Mouse (Mus musculus): ENCODE results near the gene Aqp6. TPM values are rescaled to one million over a fixed set of nuclear protein-coding genes. Genes with fewer than 3 reads are reported as not detected.
A peak's percentile ranks its signal among the peaks of the same experiment; 100 is the strongest.

Aqp6 gene
- polyA plus RNA-seq, 1 experiment from 2014 or later, result not detected

- no peak for ATAC-seq (replicated peaks; ENCODE audit: insufficient number of reproducible peaks, low FRiP score, low TSS enrichment, low read depth)
- no peaks in the 10 kb centered on the region for H3K36me3 ChIP-seq (replicated peaks; ENCODE audit: control insufficient read depth, insufficient read depth, low read depth, low read length)
- 67% methylated on average over 17 of the region's 17 CpGs for WGBS
- no peaks in the 10 kb centered on the region for H3K9me3 ChIP-seq (replicated peaks; ENCODE audit: control insufficient read depth, low read length)
- H3K4me3 ChIP-seq (ENCODE audit: low read depth, low read length), result no peak overlapping the region
- no peak overlapping the region for H3K4me2 ChIP-seq (ENCODE audit: low read depth, low read length)
- H3K4me1 ChIP-seq (ENCODE audit: control insufficient read depth, insufficient read depth, low read length), result peaks cover 2% of the 10 kb centered on the region; the same call in 1 of the 2 replicates
- no peak overlapping the region for H3K27ac ChIP-seq (replicated peaks; ENCODE audit: low read depth, low read length)
- H3K9ac ChIP-seq (replicated peaks; ENCODE audit: low read length), result no peak overlapping the region
- peaks cover 14% of the 10 kb centered on the region for H3K27me3 ChIP-seq (ENCODE audit: control insufficient read depth, insufficient read depth, low read length)
- DNase-seq (ENCODE audit: low spot score), result no peak
Measured at GRCm38 (mm10) chr15:99602206-99602820, 1.1 kb downstream of the Aqp6 start.

DNA sequence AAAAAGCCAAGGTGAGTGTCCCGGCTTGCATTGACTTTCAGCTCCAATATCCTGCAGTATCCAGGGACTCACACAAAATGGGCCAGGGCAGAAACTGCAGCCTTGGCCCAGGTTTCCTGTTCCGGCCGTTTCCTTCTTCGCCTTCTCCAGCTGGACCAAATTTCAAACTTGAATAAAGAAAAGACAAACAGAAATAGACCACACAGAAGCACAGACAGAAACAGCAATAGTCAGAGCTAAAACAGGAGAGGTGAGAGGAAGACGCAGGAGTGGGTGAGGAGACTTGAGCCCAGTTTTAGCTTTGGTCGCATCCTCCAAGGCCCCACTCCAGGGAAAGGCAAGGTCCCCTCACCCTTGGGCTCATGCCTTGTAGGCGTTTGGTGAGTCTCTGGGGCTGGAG lies 2.0 kb downstream of the Aqp6 start:
- WGBS, result 76% methylated on average over 7 of the region's 7 CpGs
- no peak overlapping the region for H3K4me3 ChIP-seq (ENCODE audit: low read depth, low read length)
- no peaks in the 10 kb centered on the region for H3K36me3 ChIP-seq (replicated peaks; ENCODE audit: control insufficient read depth, insufficient read depth, low read depth, low read length)
- H3K4me2 ChIP-seq (ENCODE audit: low read depth, low read length), result no peak overlapping the region
- peaks cover 9% of the 10 kb centered on the region; the same call in 1 of the 2 replicates for H3K4me1 ChIP-seq (ENCODE audit: control insufficient read depth, insufficient read depth, low read length)
- no peak overlapping the region for H3K9ac ChIP-seq (replicated peaks; ENCODE audit: low read length)
- H3K27ac ChIP-seq (replicated peaks; ENCODE audit: low read depth, low read length), result no peak overlapping the region
- H3K27me3 ChIP-seq (ENCODE audit: control insufficient read depth, insufficient read depth, low read length), result peaks cover 12% of the 10 kb centered on the region
- no peak for ATAC-seq (replicated peaks; ENCODE audit: insufficient number of reproducible peaks, low FRiP score, low TSS enrichment, low read depth)
- H3K9me3 ChIP-seq (replicated peaks; ENCODE audit: control insufficient read depth, low read length), result no peaks in the 10 kb centered on the region
- DNase-seq (ENCODE audit: low spot score), result no peak

DNA sequence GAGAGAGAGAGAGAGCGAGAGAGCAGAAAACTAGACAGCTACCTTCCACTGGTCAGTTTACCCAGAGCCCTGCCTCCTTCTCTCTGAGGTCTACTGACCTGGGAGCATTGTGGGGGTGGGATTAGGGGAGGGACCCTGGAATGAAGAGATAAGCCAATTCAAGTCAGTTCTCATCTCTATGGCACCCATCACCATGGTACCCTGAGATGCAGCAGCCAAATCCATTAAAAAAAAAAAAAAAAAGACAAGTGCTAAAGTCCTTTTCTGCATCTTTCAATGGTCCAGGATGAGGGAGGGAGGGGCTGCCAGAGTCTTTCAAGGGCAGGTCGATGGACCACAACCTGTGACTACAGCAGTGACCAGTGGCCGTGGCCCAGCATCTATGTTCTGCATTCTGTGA lies 4.4 kb downstream of the Aqp6 start:
- Histone ChIP-seq H3K4me1 (ENCODE audit: control insufficient read depth, insufficient read depth, low read length) (peaks cover 9% of the 10 kb centered on the region; the same call in 1 of the 2 replicates), H3K27ac (replicated peaks; ENCODE audit: low read depth, low read length) (no peak overlapping the region), H3K27me3 (ENCODE audit: control insufficient read depth, insufficient read depth, low read length) (peaks cover 8% of the 10 kb centered on the region; the same call in 1 of the 2 replicates), H3K9me3 (replicated peaks; ENCODE audit: control insufficient read depth, low read length) (no peaks in the 10 kb centered on the region), H3K4me3 (ENCODE audit: low read depth, low read length) (no peak overlapping the region), H3K4me2 (ENCODE audit: low read depth, low read length) (no peak overlapping the region), H3K9ac (replicated peaks; ENCODE audit: low read length) (no peak overlapping the region), H3K36me3 (replicated peaks; ENCODE audit: control insufficient read depth, insufficient read depth, low read depth, low read length) (no peaks in the 10 kb centered on the region)
- WGBS, result 73% methylated on average over 3 of the region's 3 CpGs
- no peak for ATAC-seq (replicated peaks; ENCODE audit: insufficient number of reproducible peaks, low FRiP score, low TSS enrichment, low read depth)
- no peak for DNase-seq (ENCODE audit: low spot score)

DNA sequence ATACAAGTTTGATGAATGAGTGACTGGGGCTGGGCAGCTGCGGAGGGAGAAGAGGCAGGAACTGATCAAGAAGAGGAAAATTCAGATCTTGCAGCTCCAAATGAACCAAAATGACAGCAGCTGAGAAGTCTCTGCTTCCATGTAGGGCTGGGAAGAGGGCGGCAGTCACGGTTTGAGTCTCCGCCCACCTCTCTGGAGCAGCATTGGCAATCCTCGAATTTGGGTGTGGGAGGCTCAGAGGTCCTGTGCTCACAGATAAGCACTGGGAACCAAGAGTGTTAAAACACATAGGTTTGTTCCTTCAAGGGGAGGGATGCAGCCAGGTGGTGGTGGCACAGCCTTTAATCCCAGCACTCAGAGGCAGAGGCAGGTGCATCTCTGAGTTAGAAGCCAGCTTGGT lies 5.3 kb downstream of the Aqp6 start:
- peaks cover 4% of the 10 kb centered on the region; the same call in 1 of the 2 replicates for H3K27me3 ChIP-seq (ENCODE audit: control insufficient read depth, insufficient read depth, low read length)
- no peak for ATAC-seq (replicated peaks; ENCODE audit: insufficient number of reproducible peaks, low FRiP score, low TSS enrichment, low read depth)
- no peaks in the 10 kb centered on the region for H3K36me3 ChIP-seq (replicated peaks; ENCODE audit: control insufficient read depth, insufficient read depth, low read depth, low read length)
- no peak overlapping the region for H3K4me2 ChIP-seq (ENCODE audit: low read depth, low read length)
- H3K4me3 ChIP-seq (ENCODE audit: low read depth, low read length), result no peak overlapping the region
- H3K4me1 ChIP-seq (ENCODE audit: control insufficient read depth, insufficient read depth, low read length), result peaks cover 9% of the 10 kb centered on the region
- no peaks in the 10 kb centered on the region for H3K9me3 ChIP-seq (replicated peaks; ENCODE audit: control insufficient read depth, low read length)
- H3K27ac ChIP-seq (replicated peaks; ENCODE audit: low read depth, low read length), result no peak overlapping the region
- DNase-seq (ENCODE audit: low spot score), result no peak
- 39% methylated on average over 5 of the region's 5 CpGs for WGBS
- no peak overlapping the region for H3K9ac ChIP-seq (replicated peaks; ENCODE audit: low read length)

- H3K9me3 ChIP-seq (replicated peaks; ENCODE audit: control insufficient read depth, low read length), result no peaks in the 10 kb centered on the region
- DNase-seq (ENCODE audit: low spot score), result peak; percentile 79
- H3K36me3 ChIP-seq (replicated peaks; ENCODE audit: control insufficient read depth, insufficient read depth, low read depth, low read length), result no peaks in the 10 kb centered on the region
- ATAC-seq (replicated peaks; ENCODE audit: insufficient number of reproducible peaks, low FRiP score, low TSS enrichment, low read depth), result peak; percentile 75
- peaks cover 3% of the 10 kb centered on the region; the same call in 1 of the 2 replicates for H3K27me3 ChIP-seq (ENCODE audit: control insufficient read depth, insufficient read depth, low read length)
- no peak overlapping the region for H3K27ac ChIP-seq (replicated peaks; ENCODE audit: low read depth, low read length)
- peaks cover 9% of the 10 kb centered on the region for H3K4me1 ChIP-seq (ENCODE audit: control insufficient read depth, insufficient read depth, low read length)
- no peak overlapping the region for H3K4me3 ChIP-seq (ENCODE audit: low read depth, low read length)
- 6% methylated on average over 10 of the region's 10 CpGs for WGBS
- no peak overlapping the region for H3K4me2 ChIP-seq (ENCODE audit: low read depth, low read length)
- no peak overlapping the region for H3K9ac ChIP-seq (replicated peaks; ENCODE audit: low read length)
Measured at GRCm38 (mm10) chr15:99607388-99608113, 6.4 kb downstream of the Aqp6 start.

GRCm38 (mm10) chr15:99608382-99609125 lies 7.4 kb downstream of the Aqp6 start:
- Histone ChIP-seq H3K4me2 (ENCODE audit: low read depth, low read length) (no peak overlapping the region), H3K4me3 (ENCODE audit: low read depth, low read length) (no peak overlapping the region), H3K27ac (replicated peaks; ENCODE audit: low read depth, low read length) (no peak overlapping the region), H3K9me3 (replicated peaks; ENCODE audit: control insufficient read depth, low read length) (no peaks in the 10 kb centered on the region), H3K9ac (replicated peaks; ENCODE audit: low read length) (no peak overlapping the region), H3K36me3 (replicated peaks; ENCODE audit: control insufficient read depth, insufficient read depth, low read depth, low read length) (no peaks in the 10 kb centered on the region), H3K4me1 (ENCODE audit: control insufficient read depth, insufficient read depth, low read length) (peaks cover 9% of the 10 kb centered on the region), H3K27me3 (ENCODE audit: control insufficient read depth, insufficient read depth, low read length) (peaks cover 3% of the 10 kb centered on the region; the same call in 1 of the 2 replicates)
- 77% methylated on average over 13 of the region's 13 CpGs for whole genome bisulfite sequencing
- DNase-seq (ENCODE audit: low spot score) (no peak), ATAC-seq (replicated peaks; ENCODE audit: insufficient number of reproducible peaks, low FRiP score, low TSS enrichment, low read depth) (no peak)

DNA sequence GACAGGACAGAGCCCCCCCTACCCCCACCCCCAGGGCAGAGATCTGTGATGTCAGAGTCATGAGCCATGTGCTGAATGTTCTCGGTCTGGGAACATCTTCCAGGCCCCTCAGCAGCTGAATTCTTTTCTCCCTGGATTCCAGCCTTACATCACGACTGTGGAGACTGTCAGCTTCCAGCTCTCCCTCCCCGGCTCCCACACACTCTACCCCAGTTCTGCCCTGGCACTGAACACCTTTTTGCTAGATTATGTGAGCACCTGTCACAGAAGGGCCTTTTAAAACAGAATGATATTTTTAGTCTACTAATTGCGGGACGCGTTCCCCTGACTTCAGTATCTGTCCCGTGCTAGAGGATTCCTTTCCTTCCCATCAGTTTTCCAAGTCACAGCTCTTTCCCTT lies 10.4 kb downstream of the Aqp6 start:
- peaks cover 9% of the 10 kb centered on the region for H3K4me1 ChIP-seq (ENCODE audit: control insufficient read depth, insufficient read depth, low read length)
- H3K27ac ChIP-seq (replicated peaks; ENCODE audit: low read depth, low read length), result no peak overlapping the region
- peaks cover 4% of the 10 kb centered on the region; the same call in 1 of the 2 replicates for H3K27me3 ChIP-seq (ENCODE audit: control insufficient read depth, insufficient read depth, low read length)
- H3K36me3 ChIP-seq (replicated peaks; ENCODE audit: control insufficient read depth, insufficient read depth, low read depth, low read length), result no peaks in the 10 kb centered on the region
- 66% methylated on average over 7 of the region's 7 CpGs for WGBS
- no peak overlapping the region for H3K9ac ChIP-seq (replicated peaks; ENCODE audit: low read length)
- ATAC-seq (replicated peaks; ENCODE audit: insufficient number of reproducible peaks, low FRiP score, low TSS enrichment, low read depth) (no peak), DNase-seq (ENCODE audit: low spot score) (no peak)
- no peak overlapping the region for H3K4me3 ChIP-seq (ENCODE audit: low read depth, low read length)
- H3K4me2 ChIP-seq (ENCODE audit: low read depth, low read length), result no peak overlapping the region
- no peaks in the 10 kb centered on the region for H3K9me3 ChIP-seq (replicated peaks; ENCODE audit: control insufficient read depth, low read length)
